Mouse (Mus musculus) hindbrain, postnatal 0 days (tissue): ENCODE data around the gene Gm4792. TPM values are rescaled to one million over a fixed set of nuclear protein-coding genes. Genes with fewer than 3 reads are reported as not detected.

Source experiments
- ATAC-seq: fragments of 200-750 bp; cut with Nextera tagmentation; 2 replicates; pipeline ENCODE4 v1.8.0; 2017; ENCODE audit warnings: mild to moderate bottlenecking, moderate TSS enrichment, moderate library complexity
- DNase-seq: peaks from one replicate; pipeline ENCODE4 v3.0.0-alpha.2; 2015; ENCODE audit warnings: low spot score
- H3K27ac ChIP-seq: fragments of 300-500 bp; sonication (generic); 2 replicates; pipeline ENCODE4 v1.5.1; 2014; ENCODE audit warnings: mild to moderate bottlenecking
- H3K27me3 ChIP-seq: fragments of 300-500 bp; sonication (generic); 2 replicates; pipeline ENCODE4 v1.6.1; 2014; ENCODE audit warnings: low read length, mixed read lengths; ENCODE audit not compliant: insufficient read depth
- H3K36me3 ChIP-seq: fragments of 300-500 bp; sonication (generic); 2 replicates; pipeline ENCODE4 v1.6.1; 2014; ENCODE audit warnings: low read length, mixed read lengths; ENCODE audit not compliant: insufficient read depth
- H3K4me1 ChIP-seq: fragments of 300-500 bp; sonication (generic); 2 replicates; pipeline ENCODE4 v1.6.1; 2014; ENCODE audit warnings: antibody characterized with exemption, low read length, mixed read lengths; ENCODE audit not compliant: insufficient read depth
- H3K4me2 ChIP-seq: fragments of 300-500 bp; sonication (generic); 2 replicates; pipeline ENCODE4 v1.6.1; 2014; ENCODE audit warnings: low read depth, mild to moderate bottlenecking, low read length, moderate library complexity, mixed read lengths
- H3K4me3 ChIP-seq: fragments of 300-500 bp; sonication (generic); 2 replicates; pipeline ENCODE4 v1.5.1; 2014; ENCODE audit warnings: low read length
- H3K9ac ChIP-seq: fragments of 300-500 bp; sonication (generic); replicated peaks from 2 replicates; pipeline ENCODE4 v1.6.1; 2014; ENCODE audit warnings: mild to moderate bottlenecking, low read length, moderate library complexity, mixed read lengths
- H3K9me3 ChIP-seq: fragments of 300-500 bp; sonication (generic); 2 replicates; pipeline ENCODE4 v1.6.1; 2016; ENCODE audit warnings: low read length, mixed read lengths
- CTCF ChIP-seq: IDR thresholded peaks from 2 replicates; pipeline ENCODE4 v1.5.1; 2016; ENCODE audit warnings: antibody characterized with exemption, control low read depth, low read depth
- WGBS: fragments of 180-500 bp; shearing (Covaris S2); extraction: QIAGEN DNeasy Blood & Tissue Kit; methylation state at CpG from one replicate; pipeline ENCODE4 v1.1.7; 2014; 5-methylcytosine and 5-hydroxymethylcytosine counted together
- polyA plus RNA-seq: library from polyadenylated mRNA; unstranded; fragments of >200 nt; fragmentation: Nextera tagmentation; extraction: Ambion mirVana; gene quantifications from 2 replicates; pipeline ENCODE4 v1.2.1, GENCODE M21; 2015
- total RNA-seq: library from RNA; depleted of rRNA; stranded (reverse); fragments of >200 nt; gene quantifications from 2 replicates; pipeline ENCODE4 v1.2.3, GENCODE M21; 2014

Gm4792 gene
- total and polyA plus RNA-seq, 2 experiments from 2014 or later, result 1.0 to 1.2 TPM

- H3K9ac ChIP-seq, result no peak overlapping the region
- no peak for ATAC-seq
- DNase-seq, result no peak
- no peak overlapping the region for H3K4me2 ChIP-seq
- H3K27ac ChIP-seq, result no peak overlapping the region
- no peak for TF ChIP-seq CTCF
- H3K4me1 ChIP-seq, result no peaks in the 10 kb centered on the region
- no peaks in the 10 kb centered on the region for H3K27me3 ChIP-seq
- H3K4me3 ChIP-seq, result no peak overlapping the region
- no peaks in the 10 kb centered on the region for H3K9me3 ChIP-seq
- H3K36me3 ChIP-seq, result no peaks in the 10 kb centered on the region
- 67% methylated on average over 5 of the region's 5 CpGs for WGBS
These were observed 7.0 kb upstream of the Gm4792 start for GRCm38 (mm10) chr10:94305526-94305925.

GRCm38 (mm10) chr10:94304064-94304657, 5.7 kb upstream of the Gm4792 start:
- Histone ChIP-seq H3K4me2 (no peak overlapping the region), H3K36me3 (no peaks in the 10 kb centered on the region), H3K27me3 (no peaks in the 10 kb centered on the region), H3K27ac (no peak overlapping the region), H3K4me3 (no peak overlapping the region), H3K9ac (no peak overlapping the region), H3K9me3 (no peaks in the 10 kb centered on the region), H3K4me1 (no peaks in the 10 kb centered on the region)
- DNase-seq, result no peak
- WGBS, result 71% methylated on average over 9 of the region's 9 CpGs
- TF ChIP-seq CTCF, result no peak
- no peak for ATAC-seq

- 93% methylated on average over 2 of the region's 2 CpGs for WGBS
- no peak for TF ChIP-seq CTCF
- Histone ChIP-seq H3K4me2 (no peak overlapping the region), H3K27me3 (no peaks in the 10 kb centered on the region), H3K4me3 (no peak overlapping the region), H3K27ac (no peak overlapping the region), H3K36me3 (no peaks in the 10 kb centered on the region), H3K9ac (no peak overlapping the region), H3K4me1 (0 out of 2 replicates have a peak, but pooled peaks cover 9% of the 10 kb centered on the region), H3K9me3 (no peaks in the 10 kb centered on the region)
- DNase-seq, result no peak
- ATAC-seq, result no peak
These were observed 798 bp upstream of the Gm4792 start for GRCm38 (mm10) chr10:94299301-94299700.

GRCm38 (mm10) chr10:94295923-94296605, 2.4 kb downstream of the Gm4792 start:
- ATAC-seq (no peak), DNase-seq (no peak)
- H3K27me3 ChIP-seq, result no peaks in the 10 kb centered on the region
- TF ChIP-seq CTCF, result no peak
- H3K36me3 ChIP-seq, result no peaks in the 10 kb centered on the region
- H3K9me3 ChIP-seq, result no peaks in the 10 kb centered on the region
- H3K27ac ChIP-seq, result peak overlapping the region; percentile 71; the same call in 1 of the 2 replicates
- 93% methylated on average over 5 of the region's 5 CpGs for WGBS
- 0 out of 2 replicates have a peak, but pooled peaks cover 9% of the 10 kb centered on the region for H3K4me1 ChIP-seq
- no peak overlapping the region for H3K9ac ChIP-seq
- no peak overlapping the region for H3K4me2 ChIP-seq
- H3K4me3 ChIP-seq, result no peak overlapping the region

GRCm38 (mm10) chr10:94294933-94295750, 3.4 kb downstream of the Gm4792 start:
- Histone ChIP-seq H3K27ac (peak overlapping the region; percentile 71), H3K4me1 (0 out of 2 replicates have a peak, but pooled peaks cover 9% of the 10 kb centered on the region), H3K4me3 (no peak overlapping the region), H3K27me3 (no peaks in the 10 kb centered on the region), H3K4me2 (no peak overlapping the region), H3K9me3 (no peaks in the 10 kb centered on the region), H3K36me3 (no peaks in the 10 kb centered on the region), H3K9ac (no peak overlapping the region)
- peak; percentile 72 for DNase-seq
- WGBS, result 21% methylated on average over 6 of the region's 6 CpGs
- no peak for TF ChIP-seq CTCF
- ATAC-seq, result peak; percentile 74

- 76% methylated on average over 5 of the region's 5 CpGs for WGBS
- no peak overlapping the region for H3K4me3 ChIP-seq
- H3K36me3 ChIP-seq, result no peaks in the 10 kb centered on the region
- no peak for TF ChIP-seq CTCF
- peak overlapping the region; percentile 71; the same call in 1 of the 2 replicates for H3K27ac ChIP-seq
- H3K27me3 ChIP-seq, result no peaks in the 10 kb centered on the region
- H3K4me1 ChIP-seq, result 0 out of 2 replicates have a peak, but pooled peaks cover 9% of the 10 kb centered on the region
- H3K9ac ChIP-seq, result no peak overlapping the region
- H3K9me3 ChIP-seq, result no peaks in the 10 kb centered on the region
- no peak for ATAC-seq
- no peak overlapping the region for H3K4me2 ChIP-seq
- no peak for DNase-seq
These were observed 4.1 kb downstream of the Gm4792 start for GRCm38 (mm10) chr10:94294437-94294836.
